Mouse (Mus musculus) lung, adult 10 weeks (tissue): ENCODE measurements around the gene Dlgap5. TPM values are rescaled to one million over a fixed set of nuclear protein-coding genes. Genes with fewer than 3 reads are reported as not detected.

Experiments used
- polyA plus RNA-seq: library from polyadenylated mRNA; stranded (reverse); fragments of 350-450 nt; fragmentation: Illumina TruSeq; extraction: RNeasy Lipid Tissue Mini Kit (QIAGEN cat#74804); gene quantifications from one replicate; pipeline ENCODE4 v1.2.3, GENCODE M21; 2014; ENCODE audit warnings: low read depth, low replicate concordance; ENCODE audit not compliant: insufficient read depth

Dlgap5 gene
- 0.25 TPM for polyA plus RNA-seq

DNA sequence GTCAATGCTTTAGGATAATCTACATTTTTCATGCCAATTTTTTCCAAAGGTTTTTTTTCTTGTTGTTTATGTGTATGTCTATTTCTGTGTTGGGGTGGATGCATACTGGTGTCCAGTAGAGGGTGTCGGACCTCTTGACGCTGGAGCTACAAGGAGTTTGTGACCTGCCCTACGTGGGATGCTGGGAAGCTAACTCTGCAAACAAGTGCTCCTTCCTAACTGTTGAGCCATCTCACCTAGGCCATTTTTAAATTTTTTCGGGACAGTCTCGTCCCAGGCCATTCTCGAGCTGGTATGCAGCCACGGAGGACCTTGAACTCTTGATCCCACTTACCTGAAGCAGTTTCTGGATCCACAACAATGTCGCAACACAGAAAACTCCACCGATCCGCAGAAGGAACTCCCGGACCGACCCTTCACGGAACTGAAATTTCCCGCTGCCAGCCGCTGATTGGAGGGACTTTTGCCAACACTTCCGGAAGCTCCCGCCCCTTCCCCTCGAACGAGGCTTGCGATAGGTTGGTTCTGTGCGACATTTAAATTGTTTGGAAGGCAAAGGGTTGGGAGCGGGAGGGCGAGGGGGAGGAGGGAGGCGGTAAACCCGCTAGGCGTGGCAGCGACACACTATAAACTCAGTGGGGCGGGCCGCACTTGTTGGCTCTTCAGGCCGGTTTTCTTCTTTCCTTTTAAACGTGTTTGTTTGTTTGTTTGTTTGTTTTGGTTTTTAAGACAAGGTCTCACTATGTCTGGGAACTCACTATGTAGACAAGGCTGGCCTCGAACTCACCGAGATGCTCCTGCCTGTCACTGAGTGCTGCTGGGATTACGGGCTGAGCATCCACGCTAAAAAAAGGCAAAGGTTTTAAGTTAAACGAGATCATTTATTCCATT is at the start of gene Dlgap5:
Dlgap5 (minus strand) TSS at position 633 of the 891 bp plus-strand sequence.

DNA sequence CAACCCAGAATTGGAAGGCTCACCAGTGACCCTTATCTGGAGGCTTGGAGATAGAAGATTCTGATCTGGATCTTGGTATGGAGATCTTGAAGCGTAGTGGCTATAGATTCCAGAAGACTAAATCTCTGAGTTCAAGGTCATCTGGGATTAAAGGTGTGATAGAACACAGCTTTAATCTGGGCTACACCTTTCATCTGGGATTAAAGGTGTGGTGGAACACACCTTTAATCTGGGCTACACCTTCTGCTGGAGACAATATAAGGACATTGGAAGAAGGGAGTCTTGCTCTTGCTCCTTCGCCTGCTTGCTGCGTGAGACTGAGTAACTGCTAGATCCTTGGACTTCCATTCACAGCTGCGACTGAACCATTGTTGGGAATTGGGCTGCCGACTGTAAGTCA is 31.9 kb upstream of the Dlgap5 start, which contains the start of gene Fbxo34:
Fbxo34 (plus strand) TSS at position 301 of the 400 bp plus-strand sequence.

DNA sequence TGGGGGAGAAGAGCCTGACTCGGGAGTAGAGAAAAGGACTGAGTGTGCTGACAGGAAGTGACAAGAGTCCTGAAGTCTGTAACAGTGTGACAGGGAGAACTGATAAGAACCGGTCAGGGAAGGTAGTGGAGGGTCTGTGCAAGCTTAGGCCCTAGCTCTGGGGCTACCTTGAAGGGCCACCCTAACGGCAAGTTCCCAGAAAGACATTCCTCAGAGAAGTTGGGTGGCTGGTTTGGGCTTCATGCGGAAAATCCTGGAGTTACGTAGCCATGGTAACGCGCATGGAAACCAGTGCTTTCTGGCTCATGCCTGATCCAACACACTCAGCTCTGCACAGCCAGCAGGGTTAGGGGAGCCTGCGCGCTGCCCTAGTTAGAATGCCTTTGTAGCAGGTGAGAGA is 50.7 kb downstream of the Dlgap5 start, which contains the start of gene Lgals3:
Lgals3 (plus strand) TSS at position 291 of the 400 bp plus-strand sequence.

Other genes starting within 250 kb of the Dlgap5 start
- 8.8 TPM for gene Gch1, start 229.0 kb downstream of the Dlgap5 start, polyA plus RNA-seq
- gene Wdhd1, start 141.6 kb downstream of the Dlgap5 start, polyA plus RNA-seq: 1.4 TPM
- 6.7 TPM for gene Socs4, start 141.5 kb downstream of the Dlgap5 start, polyA plus RNA-seq
- 18.8 TPM for gene Mapk1ip1l, start 120.1 kb downstream of the Dlgap5 start, polyA plus RNA-seq
- gene Lgals3, start 50.7 kb downstream of the Dlgap5 start, polyA plus RNA-seq: 237 TPM
- 6.4 TPM for gene Fbxo34, start 32.0 kb upstream of the Dlgap5 start, polyA plus RNA-seq
- 6.5 TPM for gene Atg14, start 152.2 kb upstream of the Dlgap5 start, polyA plus RNA-seq
- gene Ktn1, start 230.0 kb upstream of the Dlgap5 start, polyA plus RNA-seq: 20.5 TPM